Mouse (Mus musculus) skeletal muscle tissue, adult 2 months (tissue): ENCODE results near the gene Grin2a.

Experiments
- DNase-seq: peaks from one replicate; pipeline ENCODE4 v3.0.0-alpha.2; 2012; ENCODE audit warnings: low read depth, low spot score

Grin2a gene

DNA sequence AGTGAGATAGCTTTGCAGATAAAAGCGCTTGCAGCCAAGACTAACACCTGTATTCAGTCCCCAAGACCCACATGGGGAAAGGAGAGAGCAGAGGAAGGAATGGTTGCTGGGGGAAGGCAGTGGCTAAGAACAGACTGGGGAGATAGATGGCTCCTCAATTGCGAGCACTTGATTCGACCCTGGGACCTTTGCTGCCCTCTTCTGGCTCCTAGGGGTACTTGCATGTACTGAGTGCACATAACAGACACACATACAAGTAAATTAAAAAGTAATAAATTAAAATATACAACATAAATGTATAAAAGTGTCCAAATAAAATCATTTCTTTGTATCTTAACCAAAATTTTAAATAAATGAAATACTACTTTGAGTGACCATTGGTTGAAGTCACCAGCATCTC, 129.7 kb downstream of the Grin2a start:
- no peak for DNase-seq

DNA sequence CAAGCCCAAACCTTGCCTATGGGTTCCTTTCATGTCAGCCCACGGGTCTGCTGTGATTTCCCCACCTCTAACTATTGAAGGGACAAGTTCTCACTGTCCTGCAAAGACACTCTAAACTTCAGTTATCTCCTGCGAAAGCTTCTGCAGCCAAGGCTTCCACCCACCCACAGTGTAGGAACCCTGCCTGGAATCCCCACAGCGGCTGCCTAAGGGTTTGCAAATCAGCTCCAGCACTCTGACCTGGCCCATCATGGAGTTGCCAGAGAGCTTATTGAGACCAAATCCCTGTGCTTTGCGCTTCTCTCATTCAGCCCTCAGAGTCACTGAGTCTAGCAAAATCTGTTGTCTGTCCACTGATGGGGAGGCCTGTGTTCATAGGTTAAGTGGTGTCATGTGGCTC, 130.3 kb downstream of the Grin2a start:
- DNase-seq = no peak

DNA sequence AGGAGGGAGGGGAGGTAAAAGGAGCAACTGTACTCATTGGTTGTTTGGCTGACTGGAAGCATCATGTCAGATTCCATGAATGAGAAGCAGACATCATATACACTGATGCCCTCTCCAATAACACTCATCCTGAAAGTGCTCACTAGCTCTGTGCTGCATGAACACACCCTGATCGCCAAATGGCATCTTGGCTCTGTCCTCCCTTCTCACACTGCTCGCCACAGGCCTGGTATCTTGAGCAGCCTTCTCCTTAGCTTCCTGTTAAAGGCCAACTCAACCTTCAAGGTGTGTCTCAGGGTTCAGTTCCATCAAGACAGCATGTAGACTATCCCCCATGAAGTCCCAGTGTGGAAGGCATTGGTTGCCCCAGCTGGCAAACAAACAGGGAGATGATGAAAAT, 137.6 kb downstream of the Grin2a start:
- no peak for DNase-seq

DNA sequence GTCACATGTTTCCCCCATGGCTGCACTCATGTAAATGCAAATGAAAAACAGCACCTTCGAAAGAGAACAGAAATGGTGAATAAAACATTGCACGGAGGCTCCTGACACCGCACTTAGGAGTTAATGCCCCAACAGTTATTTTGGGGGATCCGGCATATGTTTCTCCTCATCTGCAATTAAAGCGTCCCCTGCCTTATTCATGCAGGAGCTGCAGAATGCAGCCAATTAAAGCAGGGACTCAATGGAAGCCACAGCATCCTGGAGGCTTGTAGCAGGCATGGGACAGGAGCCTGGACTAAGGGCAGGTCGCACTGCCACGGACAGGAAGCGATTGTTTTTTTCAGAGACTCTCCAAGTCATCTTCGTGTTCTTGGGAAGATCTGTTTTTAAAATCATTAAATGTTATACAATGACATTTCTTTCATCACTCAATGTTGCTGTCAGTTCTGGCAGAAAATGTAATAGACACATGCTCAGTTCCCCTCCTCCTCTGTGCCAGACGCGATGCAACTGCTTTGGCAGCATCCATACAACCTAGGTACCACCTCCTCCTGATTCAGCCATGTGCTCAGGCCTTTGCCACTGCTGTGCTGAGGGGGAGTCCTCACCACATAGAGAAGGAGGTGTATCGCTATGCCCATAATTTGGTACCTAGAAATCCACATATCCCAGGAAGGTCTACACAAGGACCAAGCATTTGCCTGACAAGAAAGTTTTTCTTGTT, 143.9 kb downstream of the Grin2a start:
- no peak for DNase-seq

DNA sequence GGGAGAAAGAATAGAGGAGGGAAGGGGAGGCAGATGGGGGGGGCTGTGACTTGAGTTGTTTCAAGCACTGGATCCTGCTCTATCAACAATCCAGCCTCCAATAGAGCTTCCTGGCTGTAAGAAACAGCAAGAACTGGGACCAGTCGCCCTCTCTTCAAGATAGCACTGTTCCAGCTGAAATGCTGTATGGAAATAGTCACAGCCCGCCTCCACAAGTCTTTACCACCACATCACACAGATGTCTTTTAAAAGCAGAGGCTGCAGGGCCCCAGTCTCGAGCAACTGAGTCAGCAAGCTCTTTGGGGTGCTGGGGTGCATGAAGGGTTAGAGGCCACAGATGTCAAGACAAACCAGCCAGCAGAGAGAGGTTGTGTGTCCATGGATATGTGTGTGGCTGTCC, 153.9 kb downstream of the Grin2a start:
- no peak for DNase-seq

DNA sequence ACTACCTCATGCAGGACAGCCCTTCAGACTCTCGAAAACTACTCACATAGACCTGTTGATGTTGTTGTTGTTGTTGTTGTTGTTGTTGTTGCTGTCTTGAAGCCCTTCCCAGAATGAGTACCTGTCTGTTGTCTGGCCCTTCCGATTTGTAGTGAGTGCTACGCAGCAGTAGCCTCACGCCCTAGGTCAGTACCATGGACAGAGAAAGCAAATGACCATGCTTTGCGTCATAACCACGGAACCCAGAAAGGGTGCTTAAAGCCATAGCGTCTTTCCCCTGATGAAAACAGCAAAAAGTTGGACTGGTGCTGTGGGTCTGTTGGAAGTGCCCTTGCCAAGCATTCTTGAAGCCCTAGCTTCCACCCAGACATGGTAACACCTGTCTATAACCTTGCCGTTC, 158.8 kb downstream of the Grin2a start:
- no peak for DNase-seq

DNA sequence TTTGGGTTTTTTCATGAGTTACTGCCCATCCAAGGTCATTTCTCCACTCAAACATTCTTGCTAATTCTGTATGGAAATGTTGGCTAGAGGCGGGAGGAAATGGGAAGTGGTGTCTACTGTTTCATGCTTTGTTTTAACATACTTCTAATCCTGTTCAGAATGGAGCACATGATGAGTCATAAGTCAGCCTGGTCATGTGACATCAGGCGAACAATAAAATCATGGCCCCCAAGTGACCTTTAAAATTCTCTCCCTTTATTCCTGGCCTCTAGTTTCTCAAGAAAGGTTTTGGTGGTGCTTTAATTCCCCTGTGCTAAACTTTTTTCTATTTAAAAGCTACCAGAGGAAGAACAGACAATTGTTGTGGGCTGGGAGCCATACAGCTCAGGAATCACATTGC, 161.1 kb downstream of the Grin2a start:
- DNase-seq = no peak

DNA sequence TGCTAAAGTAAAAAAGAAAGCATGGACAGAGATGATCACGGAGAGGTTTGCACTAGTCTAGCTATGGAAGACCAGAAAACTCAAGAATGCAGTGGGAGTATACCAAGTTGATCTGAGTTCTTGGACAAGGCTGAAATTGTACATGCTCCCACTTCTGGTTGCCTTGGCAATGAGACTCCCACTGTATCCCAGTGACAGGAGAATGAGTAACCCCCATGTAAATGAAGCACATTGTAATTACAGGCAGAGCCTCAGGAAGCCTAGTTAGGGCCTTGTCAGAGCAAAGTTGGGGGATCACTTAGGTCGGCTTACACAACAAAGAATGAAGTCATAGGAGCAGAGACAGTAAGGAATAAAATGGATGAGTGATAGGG, 170.3 kb downstream of the Grin2a start:
- no peak for DNase-seq

DNA sequence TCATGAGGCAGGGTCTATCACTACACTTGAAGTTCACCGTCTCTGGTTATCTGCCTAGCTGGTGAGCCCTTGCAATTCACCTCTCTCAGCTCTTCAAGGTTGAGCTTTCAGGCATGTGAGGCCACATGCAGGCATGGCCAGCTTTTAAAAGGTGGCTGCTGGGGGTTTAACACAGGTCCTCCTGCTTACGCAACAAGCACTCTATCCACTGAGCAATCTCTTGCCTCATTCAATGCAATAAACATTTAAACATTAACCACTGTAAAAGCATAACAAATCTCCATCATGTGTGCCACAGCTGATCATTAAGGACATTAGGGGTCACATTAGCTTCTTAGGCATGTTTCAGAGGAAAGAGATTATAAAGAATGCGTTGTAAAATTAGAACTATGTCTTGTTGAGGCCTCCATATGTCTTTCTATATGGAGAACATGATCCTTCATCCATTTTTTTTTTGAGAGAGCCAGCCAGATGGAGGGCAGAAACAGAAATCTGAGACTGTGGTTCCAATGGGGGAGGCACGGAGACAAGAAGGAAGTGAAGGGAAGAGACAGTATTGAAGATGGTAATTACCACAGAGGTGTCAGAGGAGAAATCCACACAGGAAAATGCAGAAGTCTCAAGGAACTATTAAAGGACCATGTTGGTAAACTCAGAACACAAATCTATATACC, 170.8 kb downstream of the Grin2a start:
- DNase-seq = no peak

DNA sequence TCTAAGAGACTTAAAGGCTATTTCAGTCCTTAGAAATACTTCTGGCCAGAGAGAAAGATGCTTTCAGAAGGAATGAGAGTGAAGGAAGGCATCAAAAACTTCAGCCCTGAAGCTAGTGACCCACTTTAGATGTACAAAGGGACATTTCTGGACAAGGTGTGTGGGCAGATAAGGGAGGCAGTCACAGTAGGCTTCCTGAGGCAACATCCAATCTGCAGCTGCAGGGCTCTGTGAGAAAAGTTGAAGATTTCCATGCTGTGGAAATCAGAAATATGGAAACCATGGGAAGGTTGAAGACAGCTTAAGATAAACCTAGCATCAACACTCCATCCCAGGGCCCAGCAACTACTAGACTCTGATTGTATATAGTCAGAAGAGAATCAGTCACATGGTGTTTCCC, 171.7 kb downstream of the Grin2a start:
- no peak for DNase-seq

DNA sequence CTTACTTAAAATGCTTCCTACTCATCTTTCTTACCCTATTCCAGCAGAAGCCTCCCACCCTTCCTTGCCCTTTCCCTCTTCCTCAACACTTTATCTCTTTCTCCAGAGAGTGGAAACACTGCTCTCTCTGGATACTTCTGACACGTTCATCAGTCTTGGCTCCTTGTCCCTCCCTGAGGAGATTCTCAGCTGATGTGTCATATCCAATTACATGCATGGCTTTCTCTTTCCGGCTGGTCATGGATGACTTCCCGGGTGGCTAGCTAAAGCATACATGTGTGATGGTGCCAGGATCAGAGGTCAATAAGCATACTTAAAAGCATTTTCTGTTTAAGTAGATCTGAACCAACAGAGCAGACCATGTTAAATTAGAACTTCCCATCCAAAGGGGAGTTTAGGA, 175.9 kb downstream of the Grin2a start:
- no peak for DNase-seq

DNA sequence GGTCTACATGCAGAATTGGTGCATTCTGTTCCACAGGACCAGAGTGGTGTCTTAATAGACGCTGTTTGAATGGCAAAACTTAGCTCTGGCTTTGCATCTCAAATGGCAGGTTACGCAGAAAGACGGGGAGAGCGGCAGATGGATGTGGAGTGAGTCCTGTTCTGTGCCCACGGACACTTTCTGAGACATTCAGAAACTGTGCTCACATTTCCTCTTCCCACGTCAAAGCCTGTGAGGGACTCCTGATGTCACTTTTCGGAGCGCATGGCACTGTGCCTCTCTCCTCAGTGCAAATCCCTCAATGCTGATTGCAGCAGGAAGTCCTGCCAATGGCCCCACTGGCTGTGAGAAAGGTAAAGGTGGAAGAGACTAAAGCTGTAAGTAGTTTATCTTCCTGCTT, 194.0 kb downstream of the Grin2a start:
- no peak for DNase-seq

DNA sequence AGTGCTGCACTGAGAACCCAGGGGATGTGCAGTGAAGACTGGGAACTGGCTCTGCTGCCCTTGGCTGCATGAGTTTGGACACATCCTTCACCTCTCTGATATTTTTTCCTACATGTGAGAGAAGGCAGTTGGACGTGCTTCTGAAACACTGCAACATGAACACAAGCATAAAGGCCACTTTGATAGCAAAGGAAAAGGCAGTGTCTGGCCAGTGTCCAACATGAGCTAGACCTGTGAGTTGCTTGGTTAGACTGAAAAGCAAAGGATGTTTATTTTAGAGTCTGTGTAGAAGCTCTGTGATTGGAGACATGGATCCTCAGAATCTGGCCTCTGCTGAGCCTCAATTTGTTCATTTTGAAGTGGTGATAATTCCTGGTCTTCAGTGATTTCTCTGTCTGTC, 195.1 kb downstream of the Grin2a start:
- no peak for DNase-seq

DNA sequence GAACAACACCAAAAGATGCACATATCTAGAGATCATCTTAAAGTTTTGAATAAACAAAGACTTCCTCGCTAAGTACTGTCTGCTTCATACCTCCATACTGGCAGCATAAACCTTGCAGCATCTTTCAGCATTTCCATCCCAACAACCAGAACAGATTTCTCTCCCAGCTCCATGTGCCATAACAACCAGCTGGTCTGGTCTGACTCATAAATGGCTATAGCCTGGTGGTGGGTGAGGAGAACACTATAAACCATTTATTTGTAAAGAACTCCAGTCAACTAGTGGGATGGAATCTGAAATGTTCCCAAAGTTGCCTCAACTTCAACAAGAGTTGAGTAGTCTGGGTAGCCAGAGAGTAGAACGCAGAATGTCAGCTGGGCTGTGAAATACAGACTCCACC, 202.4 kb downstream of the Grin2a start:
- no peak for DNase-seq

DNA sequence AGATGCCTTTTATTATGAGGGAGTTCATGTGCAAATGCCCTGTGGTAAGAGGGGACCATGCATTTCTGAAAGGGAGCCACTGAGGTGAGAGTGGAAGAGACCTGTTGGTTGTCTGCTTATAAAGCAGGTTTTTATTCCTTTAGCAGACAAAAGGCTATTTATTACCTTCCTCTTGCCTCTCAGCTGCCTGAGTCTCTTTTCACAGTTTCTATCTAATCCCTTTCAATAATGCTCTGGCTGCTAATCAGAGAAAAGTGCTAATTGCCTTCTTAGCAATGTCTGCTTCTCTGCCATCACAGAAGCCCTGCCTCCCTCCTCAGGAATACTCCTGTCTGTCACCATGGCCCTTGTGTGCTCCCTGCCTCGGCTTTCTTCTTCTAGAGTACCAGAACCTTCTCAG, 209.1 kb downstream of the Grin2a start:
- DNase-seq = no peak

DNA sequence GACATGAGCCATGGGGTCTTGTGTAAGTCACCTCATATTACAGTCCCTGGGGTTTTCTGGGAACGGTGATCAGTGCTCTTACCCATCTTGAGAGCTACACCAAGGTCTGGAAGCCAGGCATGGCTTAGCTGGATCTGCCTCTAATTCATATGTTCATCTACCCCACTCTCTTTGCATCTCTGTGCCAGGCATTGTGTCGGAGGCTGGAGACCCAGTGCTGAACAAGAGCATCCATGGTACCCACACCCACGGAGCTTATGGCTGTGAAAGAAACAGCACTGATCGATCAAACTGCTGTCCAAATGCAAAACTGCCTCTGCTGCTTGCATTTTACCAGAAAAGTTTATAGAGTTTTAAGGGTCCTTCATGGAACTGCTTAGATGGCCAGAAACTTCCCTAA, 209.5 kb downstream of the Grin2a start:
- no peak for DNase-seq

DNA sequence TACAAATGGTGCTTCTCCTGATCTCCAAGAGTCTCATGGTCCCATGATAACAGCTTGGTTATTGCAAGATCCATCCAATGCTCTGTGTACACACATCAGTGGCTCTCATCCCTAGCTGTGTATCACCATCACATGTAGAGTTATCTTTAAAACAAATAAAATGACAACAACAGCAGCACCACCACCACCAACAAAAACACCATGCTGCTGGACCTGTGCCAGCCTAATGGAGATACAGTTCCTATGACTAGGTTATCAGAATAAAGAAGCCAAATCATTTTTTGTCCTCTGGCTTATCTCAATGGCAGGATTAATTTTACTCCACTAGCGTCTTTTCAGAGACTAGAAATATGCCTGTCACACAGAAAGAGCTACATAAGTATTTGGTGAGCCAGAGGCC, 226.4 kb downstream of the Grin2a start:
- DNase-seq = no peak

DNA sequence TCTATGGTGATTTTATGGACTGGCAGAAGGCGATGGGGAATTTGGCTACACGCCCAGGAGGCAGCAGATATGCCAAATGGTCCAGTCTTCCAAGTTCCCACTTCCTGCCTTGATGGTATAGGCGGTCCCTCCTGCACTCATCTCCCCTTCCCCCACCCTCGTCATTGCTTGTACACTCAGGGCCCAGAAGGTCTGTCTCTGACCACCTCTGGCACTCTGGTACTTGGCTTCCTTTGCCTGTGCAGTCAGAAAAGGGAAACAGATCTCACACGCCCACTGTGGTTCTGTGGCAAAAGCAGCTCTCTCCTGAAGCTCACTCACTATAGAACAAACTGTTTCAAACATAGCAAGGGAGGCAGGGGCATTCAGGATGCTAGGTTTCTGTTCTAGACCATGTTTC, 227.0 kb downstream of the Grin2a start:
- DNase-seq = no peak

DNA sequence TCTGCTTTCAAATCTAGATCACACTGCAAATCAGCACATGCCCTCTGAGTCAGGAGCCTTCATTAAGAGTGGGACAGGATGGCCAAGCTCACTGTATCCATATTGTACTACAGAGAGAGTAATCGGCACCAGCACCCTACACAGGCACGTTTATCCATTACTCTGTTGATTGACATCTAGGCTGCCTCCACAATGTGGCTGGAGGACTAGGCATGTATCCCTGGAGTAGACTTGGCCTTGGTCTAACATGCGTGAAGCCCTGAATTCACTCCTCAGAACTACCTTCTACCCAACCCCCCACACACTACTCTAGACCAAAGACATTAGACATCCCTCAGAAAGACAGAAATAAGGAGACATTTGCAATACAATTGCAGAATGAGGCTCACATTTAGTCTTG, 227.4 kb downstream of the Grin2a start:
- DNase-seq = no peak

DNA sequence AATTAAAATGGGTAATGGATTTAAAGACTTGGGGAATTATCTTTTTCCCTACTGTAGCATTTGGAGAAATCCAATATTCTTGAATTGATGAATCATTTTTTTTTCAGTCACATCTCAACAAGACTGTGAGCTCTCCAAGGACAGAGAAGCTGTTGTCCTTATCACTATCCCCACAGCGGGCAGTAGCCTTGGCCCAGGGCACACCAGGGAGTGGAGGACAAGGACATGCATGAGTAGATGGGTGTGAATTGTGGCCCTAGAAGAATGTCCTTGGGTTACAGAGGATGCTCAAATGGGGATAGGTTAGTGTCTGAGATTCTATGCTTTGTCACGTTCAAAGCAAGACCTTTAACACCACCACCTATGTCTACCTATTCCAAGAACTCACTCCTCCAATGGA, 231.3 kb downstream of the Grin2a start:
- DNase-seq = no peak

DNA sequence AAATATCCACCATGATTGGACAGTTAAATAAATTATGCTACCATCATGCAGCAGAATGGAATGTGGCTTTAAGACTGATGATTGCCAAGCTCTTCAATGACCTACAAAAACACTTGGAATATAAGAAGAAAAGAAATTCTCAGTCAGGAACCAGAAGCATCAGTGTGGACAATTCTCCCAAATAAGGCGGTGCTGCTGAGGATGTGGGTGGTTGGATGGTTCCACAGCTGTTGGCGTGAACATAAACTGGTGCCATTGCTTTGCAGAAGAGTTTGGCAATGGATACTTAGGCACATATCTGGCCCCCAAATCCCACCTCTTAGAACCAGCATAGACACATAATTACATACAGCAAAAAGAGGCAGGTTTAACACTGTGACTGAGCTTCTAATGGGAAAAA, 235.0 kb downstream of the Grin2a start:
- no peak for DNase-seq

DNA sequence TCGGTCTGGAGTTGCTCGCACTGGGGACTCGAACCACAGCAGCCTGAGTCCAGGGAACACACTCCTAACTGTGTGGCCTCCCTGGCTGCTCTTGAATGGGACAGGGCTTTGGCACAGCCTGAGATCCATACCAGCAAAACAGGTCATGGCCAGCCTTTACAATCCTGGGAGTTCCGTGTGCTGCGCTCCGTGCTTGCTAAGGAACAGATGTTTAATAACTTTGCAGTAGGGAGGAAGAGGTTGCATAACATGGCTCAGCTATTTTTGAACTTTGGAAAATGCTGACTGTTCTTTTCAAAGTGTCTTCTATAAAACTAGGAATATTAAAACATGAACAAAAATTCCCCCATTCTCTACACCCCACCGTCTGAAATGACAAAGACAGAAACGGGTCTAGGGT, 238.5 kb downstream of the Grin2a start:
- no peak for DNase-seq

DNA sequence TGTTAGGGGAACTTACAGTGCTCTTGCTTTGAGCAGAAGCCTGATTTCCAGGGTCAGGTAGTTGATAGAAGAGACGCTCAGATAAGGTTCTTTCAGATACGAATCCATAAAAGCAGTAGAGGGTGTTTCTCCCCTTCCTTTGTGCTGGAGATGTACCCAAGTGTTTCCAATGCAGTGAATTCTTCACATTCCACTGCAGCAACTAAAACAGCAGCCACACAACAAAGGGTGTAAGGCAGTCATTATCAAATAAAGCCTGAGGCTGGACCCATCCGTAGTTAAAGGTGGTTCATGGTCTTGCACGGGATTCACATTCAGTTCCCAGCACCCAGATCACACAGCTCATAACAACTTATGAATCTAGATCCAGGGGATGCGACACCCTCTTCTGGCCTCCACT, 241.3 kb downstream of the Grin2a start:
- no peak for DNase-seq

DNA sequence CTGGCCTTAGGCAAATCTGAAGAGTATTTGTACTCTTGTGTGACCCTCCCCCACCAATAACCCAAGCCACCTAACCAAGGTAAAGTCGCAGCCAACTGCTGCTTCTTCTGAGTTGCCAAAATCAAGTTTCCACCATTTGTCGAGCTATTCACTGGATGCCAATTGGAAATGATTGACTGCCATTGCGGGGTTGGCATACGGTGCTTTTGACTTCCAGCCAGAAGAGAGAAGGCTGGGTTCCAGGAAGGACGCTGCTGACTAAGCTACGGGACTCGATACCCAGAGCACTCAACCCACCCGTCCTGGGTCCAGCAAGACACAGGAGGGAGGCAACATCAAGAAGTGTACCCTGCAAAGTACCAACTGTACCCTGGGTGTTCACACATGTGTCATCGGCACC, 242.3 kb downstream of the Grin2a start:
- no peak for DNase-seq
